Mouse (Mus musculus): ENCODE measurements around the gene Lca5l.

DNA sequence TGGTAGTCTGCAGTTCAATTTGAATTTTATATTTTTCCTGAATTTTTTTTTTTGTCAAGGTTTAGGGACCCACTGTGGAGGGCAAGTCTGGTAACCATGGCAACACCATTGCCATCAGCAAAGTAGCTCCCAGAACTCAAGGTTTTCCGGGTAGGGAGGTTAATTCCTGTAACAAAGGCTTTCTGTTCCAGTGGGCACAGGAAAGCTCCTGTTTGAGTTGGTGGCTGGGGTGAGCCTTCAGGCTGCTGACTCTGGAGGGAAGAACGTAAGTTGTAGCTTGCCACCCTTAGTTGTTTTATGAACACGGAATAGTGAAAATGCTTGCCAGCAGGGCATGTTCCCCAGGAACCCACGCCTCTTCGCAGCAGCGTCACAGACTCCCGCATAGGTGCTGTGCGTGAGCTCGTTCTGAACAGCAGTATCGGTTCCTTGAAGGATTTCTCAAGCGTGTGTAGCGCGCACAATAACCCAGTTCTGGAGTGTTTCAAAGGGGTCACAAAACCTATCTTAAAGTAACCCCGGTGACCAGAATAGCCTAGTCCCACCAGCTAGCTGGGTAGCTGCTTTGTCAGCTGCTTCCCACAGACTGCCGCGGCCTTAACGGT lies 43.4 kb upstream of the Lca5l start, which contains the start of gene B3galt5:
- TF ChIP-seq POLR2A (IDR thresholded peaks at IDR 0.05; ENCODE audit: low read depth, low read length) (no peak), CTCF (IDR thresholded peaks at IDR 0.05; ENCODE audit: extremely low read depth, insufficient read length, insufficient replicate concordance, low read depth, low read length) (no peak)
